Mouse (Mus musculus): ENCODE results near the gene Vdac2.
A peak's percentile ranks its signal among the peaks of the same experiment; 100 is the strongest.

Vdac2 gene

GRCm38 (mm10) chr14:21851996-21852791, 27.2 kb downstream of the Vdac2 start:
- no peak for DNase-seq (ENCODE audit: low spot score)

DNA sequence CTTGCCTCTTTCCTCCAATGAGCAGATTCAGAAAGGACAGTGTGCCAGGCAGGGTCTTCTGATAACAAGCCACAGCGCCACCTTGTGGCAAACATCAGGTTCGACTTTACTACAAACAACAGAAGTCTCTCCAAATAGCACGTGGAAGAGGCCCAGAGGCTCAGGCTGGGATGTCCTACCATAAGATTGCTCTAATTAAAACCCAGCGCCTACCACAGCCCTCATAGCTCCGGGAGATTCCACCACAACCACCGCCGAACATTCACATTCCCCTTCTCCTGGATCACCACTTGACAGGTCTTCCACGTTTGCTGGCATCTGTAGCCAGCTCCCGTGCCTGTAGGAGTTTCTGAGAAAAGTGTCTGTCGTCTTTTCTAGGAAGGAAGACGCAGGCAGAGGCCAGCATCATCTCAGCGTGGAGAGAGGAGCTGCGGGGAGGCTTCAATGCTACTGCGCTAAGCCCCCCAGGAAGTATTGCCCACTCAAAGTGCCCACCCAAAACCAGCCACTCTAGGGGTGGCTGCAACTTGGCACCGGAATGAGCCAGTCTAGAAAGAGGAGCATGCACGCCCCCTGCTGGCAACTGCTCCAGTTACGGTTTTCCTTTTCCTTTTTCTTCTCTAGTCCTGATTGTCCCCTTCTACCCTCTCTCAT, 28.5 kb downstream of the Vdac2 start:
- peak; percentile 94 for DNase-seq (ENCODE audit: low spot score)

DNA sequence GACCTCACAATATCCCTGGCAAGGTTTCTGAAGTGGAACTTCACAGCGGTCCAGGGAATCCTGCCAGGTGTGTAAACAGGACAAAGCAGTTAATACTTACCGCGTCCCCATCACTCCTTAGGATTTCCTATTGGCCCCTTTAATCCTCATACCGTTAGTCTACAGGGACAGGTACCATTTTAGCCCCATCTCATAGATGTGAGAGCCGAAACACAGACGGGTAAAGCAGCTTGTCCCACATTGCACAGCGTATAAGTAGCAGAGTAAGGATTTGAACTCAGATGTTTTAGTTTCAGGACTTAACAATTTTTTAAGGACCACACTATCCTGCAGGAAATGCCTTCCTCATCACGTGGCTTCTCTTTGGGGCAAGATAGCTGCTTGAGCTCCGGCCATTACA, 29.2 kb downstream of the Vdac2 start:
- DNase-seq (ENCODE audit: low spot score): no peak

DNA sequence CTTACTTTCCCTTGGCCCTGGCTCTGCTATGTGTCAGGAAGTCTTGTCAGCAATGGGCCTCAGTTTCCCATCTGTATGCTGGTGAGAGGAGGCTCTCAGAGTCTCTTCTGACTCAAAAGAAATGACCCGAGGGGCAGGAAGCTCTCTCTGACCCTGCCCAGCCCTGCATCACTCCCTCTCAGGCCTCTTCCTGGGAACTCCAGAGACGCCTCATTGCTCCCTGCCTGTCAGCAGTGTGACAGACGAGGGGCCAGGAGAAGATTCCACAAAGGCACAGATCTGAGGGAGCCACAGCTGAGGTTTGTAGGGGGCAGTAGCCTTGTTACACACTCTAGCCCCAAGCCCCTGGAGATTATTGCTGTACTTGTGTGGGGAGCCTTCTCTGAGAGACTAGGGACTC, 30.9 kb downstream of the Vdac2 start:
- DNase-seq (ENCODE audit: low spot score): peak; percentile 41

DNA sequence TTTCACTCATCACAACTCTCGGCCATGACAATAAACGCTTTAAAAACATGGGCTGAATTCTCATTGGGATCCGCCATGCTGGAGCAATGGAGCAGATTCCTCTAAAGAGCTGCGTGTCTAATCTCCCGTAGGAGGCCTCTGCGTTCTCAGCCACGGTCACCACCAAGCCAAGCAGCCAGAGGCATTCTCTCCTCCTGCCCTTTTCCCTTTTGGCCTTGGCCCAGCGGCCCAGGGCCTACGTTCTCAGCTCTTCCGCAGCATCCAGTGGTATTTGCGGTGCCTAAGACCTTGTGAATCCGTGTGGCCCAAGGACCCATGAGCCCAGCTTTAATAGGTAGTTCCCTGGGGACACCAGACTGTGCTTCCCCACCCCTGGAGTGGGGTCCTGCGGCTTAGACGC, 31.8 kb downstream of the Vdac2 start:
- no peak for DNase-seq (ENCODE audit: low spot score)

DNA sequence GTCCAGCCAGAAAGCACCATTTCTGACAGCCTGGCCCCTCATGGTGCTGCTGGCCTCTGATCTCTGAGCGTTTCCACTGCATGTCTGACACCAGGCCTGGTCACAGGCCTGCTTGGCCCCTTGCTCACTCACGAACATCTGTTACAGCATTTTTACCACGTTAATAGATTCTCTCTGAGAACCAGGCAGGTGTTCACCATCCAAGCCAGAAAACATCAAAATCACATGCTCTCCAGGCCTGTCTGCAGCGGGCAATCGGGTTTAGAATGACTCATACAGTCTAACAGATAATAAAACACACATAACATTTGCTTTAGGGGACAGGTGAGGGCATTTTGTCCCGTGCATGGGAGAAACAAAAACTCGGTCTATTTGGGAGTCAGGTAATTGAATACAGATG, 41.3 kb downstream of the Vdac2 start:
- no peak for DNase-seq (ENCODE audit: low spot score)

GRCm38 (mm10) chr14:21866816-21867215, 41.8 kb downstream of the Vdac2 start:
- no peak for DNase-seq (ENCODE audit: low spot score)

GRCm38 (mm10) chr14:21890430-21890829, 65.4 kb downstream of the Vdac2 start:
- no peak for DNase-seq (ENCODE audit: low spot score)

DNA sequence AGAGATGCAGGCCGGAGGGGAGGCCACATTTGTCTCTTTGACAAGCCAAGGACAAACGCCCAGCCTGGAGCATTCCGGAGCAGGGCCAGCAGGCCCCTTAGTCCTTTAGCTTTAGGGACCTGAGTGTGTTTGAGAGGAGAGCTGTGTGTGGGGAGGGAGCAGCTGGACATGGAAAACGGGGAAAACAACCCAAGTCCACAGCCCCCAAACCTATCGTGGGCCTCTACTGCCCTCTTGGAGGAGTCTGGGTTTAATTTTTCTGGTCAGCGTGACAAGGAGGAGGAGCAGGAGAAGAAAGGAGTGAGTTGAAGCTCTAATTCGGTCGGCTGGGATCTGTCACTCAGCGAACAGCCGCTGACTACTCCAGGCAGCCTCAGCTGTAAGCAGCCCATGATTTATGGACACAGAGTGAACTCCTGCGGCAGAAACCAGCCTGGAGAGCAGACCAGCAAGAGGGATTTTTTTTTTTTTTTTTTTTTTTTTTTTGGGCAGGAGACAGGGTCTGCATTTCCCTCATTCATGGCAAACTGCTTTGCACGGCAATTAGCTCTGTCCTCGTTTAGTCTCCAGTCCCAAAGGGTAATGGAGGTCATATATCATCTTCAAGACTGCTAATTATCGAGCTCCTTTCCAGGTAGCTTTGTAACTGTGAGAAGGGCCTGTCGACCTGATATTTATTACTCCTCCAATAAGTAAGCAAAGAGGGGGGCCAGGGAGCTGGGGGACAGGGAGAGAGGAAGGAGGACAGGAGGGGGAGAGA, 66.7 kb downstream of the Vdac2 start:
- peak; percentile 90 for DNase-seq (ENCODE audit: low spot score)

GRCm38 (mm10) chr14:21892341-21892659, 67.3 kb downstream of the Vdac2 start:
- DNase-seq (ENCODE audit: low spot score): no peak

Data from embryo, embryonic 10 days (tissue).